Mouse (Mus musculus) heart, postnatal 0 days (tissue): ENCODE measurements around the gene Syt2.

Experiments used
- CTCF ChIP-seq: IDR thresholded peaks from 2 replicates; pipeline ENCODE4 v1.5.1; 2016; ENCODE audit warnings: antibody characterized with exemption, control low read depth, low read depth
- EP300 ChIP-seq: IDR thresholded peaks from 2 replicates; pipeline ENCODE4 v1.6.1; 2016; ENCODE audit warnings: antibody characterized with exemption, low read depth

- no peak for TF ChIP-seq EP300
- TF ChIP-seq CTCF = no peak
Measured at GRCm38 (mm10) chr1:134713421-134713969, 67.0 kb downstream of the Syt2 start.
